Mouse (Mus musculus) cortical plate, adult 2 months (tissue): ENCODE results near the gene Zfp324.

Experiments
- CTCF ChIP-seq: fragments of 200-500 bp; IDR thresholded peaks from 2 replicates; pipeline ENCODE4 v1.5.1; 2011; ENCODE audit warnings: mild to moderate bottlenecking, control low read depth, low read length; ENCODE audit not compliant: insufficient read depth; ENCODE audit errors: extremely low read depth
- POLR2A ChIP-seq: fragments of 200-500 bp; IDR thresholded peaks from 2 replicates; pipeline ENCODE4 v1.6.1; 2011; ENCODE audit warnings: mild to moderate bottlenecking, low read length, control low read depth; ENCODE audit not compliant: insufficient read depth; ENCODE audit errors: extremely low read depth

DNA sequence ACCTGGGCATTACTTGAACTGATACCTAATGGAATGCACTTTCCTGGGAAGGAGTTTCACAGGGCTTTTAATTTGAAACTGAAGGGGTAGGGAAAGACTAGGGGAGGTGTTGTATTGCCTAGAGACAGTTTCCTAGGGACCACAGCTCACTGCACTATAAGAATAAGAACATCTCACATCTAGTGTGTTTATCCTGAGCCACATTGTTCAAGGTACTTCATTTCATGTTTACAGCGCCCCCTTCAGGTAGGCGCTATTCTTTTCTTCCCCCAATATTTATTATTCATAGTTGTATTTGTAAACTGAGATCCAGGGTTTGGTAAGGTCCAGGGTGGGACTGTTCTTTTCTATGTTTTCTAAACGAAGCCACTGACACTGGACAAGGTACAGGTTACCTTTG is 26.6 kb downstream of the Zfp324 start:
- no peak for TF ChIP-seq CTCF
- no peak for TF ChIP-seq POLR2A
